Mouse (Mus musculus): ENCODE results near the gene Tssc4. TPM values are rescaled to one million over a fixed set of nuclear protein-coding genes. Genes with fewer than 3 reads are reported as not detected.

Tssc4 gene
- polyA plus RNA-seq, 1 experiment from 2014 or later, result 59.8 TPM

DNA sequence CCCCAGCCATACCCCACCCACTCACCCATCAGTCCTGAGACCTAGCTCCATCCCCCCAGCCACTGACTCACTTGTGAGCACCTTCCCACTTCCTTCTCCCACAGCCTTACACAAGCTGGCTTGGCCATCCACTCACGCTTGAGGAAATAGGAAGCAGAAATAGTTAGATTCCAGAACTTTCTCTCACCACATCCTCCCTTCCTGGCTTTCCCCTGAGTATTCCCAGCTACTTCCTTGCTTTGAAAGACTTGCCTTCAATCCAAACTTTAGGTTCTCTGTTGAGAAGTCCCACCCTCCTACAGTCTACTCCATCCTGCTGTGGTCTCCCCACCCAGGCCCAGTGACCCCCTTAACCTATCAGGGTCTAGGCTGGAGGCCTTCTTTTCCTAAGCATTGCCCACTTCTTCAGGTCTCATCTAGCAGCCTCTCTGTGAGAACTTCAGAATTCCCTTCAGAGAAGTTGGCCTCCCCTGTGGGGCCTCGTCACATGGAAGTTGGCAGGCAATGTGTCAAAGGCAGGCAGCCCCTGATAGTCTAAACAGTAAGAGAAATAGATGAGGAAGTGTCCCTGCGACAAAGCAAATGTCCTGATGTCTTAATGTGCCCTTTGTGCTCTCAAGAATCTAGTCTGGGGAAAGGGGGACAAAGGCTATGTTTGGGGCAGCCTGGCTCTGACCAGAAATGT, 27.8 kb upstream of the Tssc4 start:
- Histone ChIP-seq H3K4me3 (ENCODE audit: low read depth, low read length) (no peak overlapping the region), H3K36me3 (replicated peaks; ENCODE audit: control insufficient read depth, insufficient read depth, low read depth, low read length) (no peaks in the 10 kb centered on the region), H3K9ac (replicated peaks; ENCODE audit: low read length) (no peak overlapping the region), H3K4me1 (ENCODE audit: control insufficient read depth, insufficient read depth, low read length) (no peaks in the 10 kb centered on the region), H3K9me3 (replicated peaks; ENCODE audit: control insufficient read depth, low read length) (no peaks in the 10 kb centered on the region), H3K27me3 (ENCODE audit: control insufficient read depth, insufficient read depth, low read length) (no peaks in the 10 kb centered on the region), H3K27ac (replicated peaks; ENCODE audit: low read depth, low read length) (no peak overlapping the region), H3K4me2 (ENCODE audit: low read depth, low read length) (no peak overlapping the region)
- no peak for ATAC-seq (replicated peaks; ENCODE audit: insufficient number of reproducible peaks, low FRiP score, low TSS enrichment, low read depth)
- no peak for DNase-seq (ENCODE audit: low spot score)
- 80% methylated on average over 3 of the region's 3 CpGs for WGBS

DNA sequence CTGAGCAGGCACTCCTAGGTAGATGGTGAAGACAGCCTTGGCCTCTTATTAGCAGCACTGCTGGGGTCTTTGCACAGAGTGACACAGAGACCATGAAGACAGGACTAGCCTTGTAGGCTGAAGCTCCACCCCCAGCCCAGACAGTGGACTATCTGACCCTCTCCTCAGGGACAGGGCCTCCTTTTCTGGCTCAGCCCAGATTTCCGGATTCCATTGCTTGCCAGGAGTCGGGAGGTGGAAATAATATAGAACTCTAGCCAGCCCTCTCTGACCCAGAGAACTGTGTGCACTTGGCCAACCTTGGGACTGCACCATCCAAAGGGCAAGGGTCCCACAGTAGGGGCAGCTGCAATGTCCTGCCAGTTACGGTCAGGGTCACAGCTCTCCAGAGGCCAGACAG, 27.0 kb upstream of the Tssc4 start:
- H3K4me3 ChIP-seq (ENCODE audit: low read depth, low read length), result no peak overlapping the region
- no peaks in the 10 kb centered on the region for H3K36me3 ChIP-seq (replicated peaks; ENCODE audit: control insufficient read depth, insufficient read depth, low read depth, low read length)
- no peak for DNase-seq (ENCODE audit: low spot score)
- no peak overlapping the region for H3K27ac ChIP-seq (replicated peaks; ENCODE audit: low read depth, low read length)
- H3K27me3 ChIP-seq (ENCODE audit: control insufficient read depth, insufficient read depth, low read length), result no peaks in the 10 kb centered on the region
- H3K4me2 ChIP-seq (ENCODE audit: low read depth, low read length), result no peak overlapping the region
- no peak overlapping the region for H3K9ac ChIP-seq (replicated peaks; ENCODE audit: low read length)
- H3K4me1 ChIP-seq (ENCODE audit: control insufficient read depth, insufficient read depth, low read length), result no peaks in the 10 kb centered on the region
- no peaks in the 10 kb centered on the region for H3K9me3 ChIP-seq (replicated peaks; ENCODE audit: control insufficient read depth, low read length)
- 45% methylated on average over 3 of the region's 3 CpGs for WGBS
- ATAC-seq (replicated peaks; ENCODE audit: insufficient number of reproducible peaks, low FRiP score, low TSS enrichment, low read depth), result no peak; the same call in 1 of the 2 replicates

- no peaks in the 10 kb centered on the region for H3K4me1 ChIP-seq (ENCODE audit: control insufficient read depth, insufficient read depth, low read length)
- ATAC-seq (replicated peaks; ENCODE audit: insufficient number of reproducible peaks, low FRiP score, low TSS enrichment, low read depth) (no peak), DNase-seq (ENCODE audit: low spot score) (no peak)
- no peaks in the 10 kb centered on the region for H3K9me3 ChIP-seq (replicated peaks; ENCODE audit: control insufficient read depth, low read length)
- H3K4me2 ChIP-seq (ENCODE audit: low read depth, low read length), result no peak overlapping the region
- H3K4me3 ChIP-seq (ENCODE audit: low read depth, low read length), result no peak overlapping the region
- 79% methylated on average over 3 of the region's 3 CpGs for WGBS
- no peaks in the 10 kb centered on the region for H3K27me3 ChIP-seq (ENCODE audit: control insufficient read depth, insufficient read depth, low read length)
- H3K9ac ChIP-seq (replicated peaks; ENCODE audit: low read length), result no peak overlapping the region
- no peak overlapping the region for H3K27ac ChIP-seq (replicated peaks; ENCODE audit: low read depth, low read length)
- no peaks in the 10 kb centered on the region for H3K36me3 ChIP-seq (replicated peaks; ENCODE audit: control insufficient read depth, insufficient read depth, low read depth, low read length)
These were observed 26.1 kb upstream of the Tssc4 start for GRCm38 (mm10) chr7:143042897-143043300.

GRCm38 (mm10) chr7:143044049-143044825, 24.8 kb upstream of the Tssc4 start:
- no peak overlapping the region for H3K27ac ChIP-seq (replicated peaks; ENCODE audit: low read depth, low read length)
- H3K36me3 ChIP-seq (replicated peaks; ENCODE audit: control insufficient read depth, insufficient read depth, low read depth, low read length), result no peaks in the 10 kb centered on the region
- no peak overlapping the region for H3K4me2 ChIP-seq (ENCODE audit: low read depth, low read length)
- no peak for DNase-seq (ENCODE audit: low spot score)
- H3K9ac ChIP-seq (replicated peaks; ENCODE audit: low read length), result no peak overlapping the region
- WGBS, result 94% methylated on average over 2 of the region's 2 CpGs
- H3K4me3 ChIP-seq (ENCODE audit: low read depth, low read length), result no peak overlapping the region
- ATAC-seq (replicated peaks; ENCODE audit: insufficient number of reproducible peaks, low FRiP score, low TSS enrichment, low read depth), result no peak
- H3K9me3 ChIP-seq (replicated peaks; ENCODE audit: control insufficient read depth, low read length), result no peaks in the 10 kb centered on the region
- no peaks in the 10 kb centered on the region for H3K27me3 ChIP-seq (ENCODE audit: control insufficient read depth, insufficient read depth, low read length)
- no peaks in the 10 kb centered on the region for H3K4me1 ChIP-seq (ENCODE audit: control insufficient read depth, insufficient read depth, low read length)

- Histone ChIP-seq H3K27ac (replicated peaks; ENCODE audit: low read depth, low read length) (no peak overlapping the region), H3K4me2 (ENCODE audit: low read depth, low read length) (no peak overlapping the region), H3K4me1 (ENCODE audit: control insufficient read depth, insufficient read depth, low read length) (no peaks in the 10 kb centered on the region), H3K36me3 (replicated peaks; ENCODE audit: control insufficient read depth, insufficient read depth, low read depth, low read length) (no peaks in the 10 kb centered on the region), H3K9me3 (replicated peaks; ENCODE audit: control insufficient read depth, low read length) (no peaks in the 10 kb centered on the region), H3K4me3 (ENCODE audit: low read depth, low read length) (no peak overlapping the region), H3K9ac (replicated peaks; ENCODE audit: low read length) (no peak overlapping the region), H3K27me3 (ENCODE audit: control insufficient read depth, insufficient read depth, low read length) (no peaks in the 10 kb centered on the region)
- DNase-seq (ENCODE audit: low spot score), result no peak
- no peak for ATAC-seq (replicated peaks; ENCODE audit: insufficient number of reproducible peaks, low FRiP score, low TSS enrichment, low read depth)
These were observed 24.2 kb upstream of the Tssc4 start for GRCm38 (mm10) chr7:143044826-143045206.

GRCm38 (mm10) chr7:143046358-143046757, 22.7 kb upstream of the Tssc4 start:
- Histone ChIP-seq H3K27me3 (ENCODE audit: control insufficient read depth, insufficient read depth, low read length) (no peaks in the 10 kb centered on the region), H3K27ac (replicated peaks; ENCODE audit: low read depth, low read length) (no peak overlapping the region), H3K9me3 (replicated peaks; ENCODE audit: control insufficient read depth, low read length) (no peaks in the 10 kb centered on the region), H3K4me3 (ENCODE audit: low read depth, low read length) (no peak overlapping the region), H3K4me2 (ENCODE audit: low read depth, low read length) (no peak overlapping the region), H3K36me3 (replicated peaks; ENCODE audit: control insufficient read depth, insufficient read depth, low read depth, low read length) (no peaks in the 10 kb centered on the region), H3K4me1 (ENCODE audit: control insufficient read depth, insufficient read depth, low read length) (no peaks in the 10 kb centered on the region), H3K9ac (replicated peaks; ENCODE audit: low read length) (no peak overlapping the region)
- DNase-seq (ENCODE audit: low spot score) (no peak), ATAC-seq (replicated peaks; ENCODE audit: insufficient number of reproducible peaks, low FRiP score, low TSS enrichment, low read depth) (no peak)
- WGBS, result 88% methylated on average over 7 of the region's 7 CpGs

GRCm38 (mm10) chr7:143049331-143049730, 19.7 kb upstream of the Tssc4 start:
- DNase-seq (ENCODE audit: low spot score) (no peak), ATAC-seq (replicated peaks; ENCODE audit: insufficient number of reproducible peaks, low FRiP score, low TSS enrichment, low read depth) (no peak)
- no peak overlapping the region for H3K4me2 ChIP-seq (ENCODE audit: low read depth, low read length)
- H3K9ac ChIP-seq (replicated peaks; ENCODE audit: low read length), result no peak overlapping the region
- 70% methylated on average over 3 of the region's 3 CpGs for WGBS
- no peaks in the 10 kb centered on the region for H3K36me3 ChIP-seq (replicated peaks; ENCODE audit: control insufficient read depth, insufficient read depth, low read depth, low read length)
- peaks cover 3% of the 10 kb centered on the region; the same call in 1 of the 2 replicates for H3K4me1 ChIP-seq (ENCODE audit: control insufficient read depth, insufficient read depth, low read length)
- no peaks in the 10 kb centered on the region for H3K27me3 ChIP-seq (ENCODE audit: control insufficient read depth, insufficient read depth, low read length)
- no peak overlapping the region for H3K4me3 ChIP-seq (ENCODE audit: low read depth, low read length)
- no peaks in the 10 kb centered on the region for H3K9me3 ChIP-seq (replicated peaks; ENCODE audit: control insufficient read depth, low read length)
- H3K27ac ChIP-seq (replicated peaks; ENCODE audit: low read depth, low read length), result no peak overlapping the region

Data from embryonic facial prominence, embryonic 11.5 days (tissue).